Mouse (Mus musculus) stomach, embryonic 15.5 days (tissue): ENCODE results near the gene Tmem72. TPM values are rescaled to one million over a fixed set of nuclear protein-coding genes. Genes with fewer than 3 reads are reported as not detected.

Source experiments
- ATAC-seq: fragments of 200-750 bp; cut with Nextera tagmentation; 2 replicates; pipeline ENCODE4 v1.8.0; 2017; ENCODE audit warnings: low read depth, moderate number of reproducible peaks, moderate TSS enrichment; ENCODE audit not compliant: insufficient read depth, low FRiP score
- H3K27ac ChIP-seq: fragments of 300-500 bp; sonication (generic); 2 replicates; pipeline ENCODE4 v1.5.1; 2015; ENCODE audit warnings: mild to moderate bottlenecking, inconsistent platforms
- H3K27me3 ChIP-seq: fragments of 300-500 bp; sonication (generic); replicated peaks from 2 replicates; pipeline ENCODE4 v1.6.1; 2015; ENCODE audit warnings: inconsistent platforms
- H3K36me3 ChIP-seq: fragments of 300-500 bp; sonication (generic); 2 replicates; pipeline ENCODE4 v1.6.1; 2015; ENCODE audit warnings: inconsistent platforms
- H3K4me1 ChIP-seq: fragments of 300-500 bp; sonication (generic); 2 replicates; pipeline ENCODE4 v1.6.1; 2015; ENCODE audit warnings: inconsistent platforms
- H3K4me2 ChIP-seq: fragments of 300-500 bp; sonication (generic); 2 replicates; pipeline ENCODE4 v1.6.1; 2015; ENCODE audit warnings: mild to moderate bottlenecking, inconsistent platforms
- H3K4me3 ChIP-seq: fragments of 300-500 bp; sonication (generic); replicated peaks from 2 replicates; pipeline ENCODE4 v1.5.1; 2015; ENCODE audit warnings: inconsistent platforms
- H3K9ac ChIP-seq: fragments of 300-500 bp; sonication (generic); 2 replicates; pipeline ENCODE4 v1.6.1; 2015; ENCODE audit warnings: inconsistent platforms
- H3K9me3 ChIP-seq: fragments of 300-500 bp; sonication (generic); 2 replicates; pipeline ENCODE4 v1.6.1; 2016; ENCODE audit warnings: inconsistent platforms
- WGBS: fragments of 180-500 bp; shearing (Covaris S2); methylation state at CpG from one replicate; pipeline ENCODE4 v1.1.7; 2015; 5-methylcytosine and 5-hydroxymethylcytosine counted together
- polyA plus RNA-seq: library from polyadenylated mRNA; unstranded; fragments of >200 nt; fragmentation: Nextera tagmentation; extraction: Ambion mirVana; gene quantifications from 2 replicates; pipeline ENCODE4 v1.2.1, GENCODE M21; 2015

Gene Tmem72
- polyA plus RNA-seq, 1 experiment from 2014 or later, result 0.05 TPM

DNA sequence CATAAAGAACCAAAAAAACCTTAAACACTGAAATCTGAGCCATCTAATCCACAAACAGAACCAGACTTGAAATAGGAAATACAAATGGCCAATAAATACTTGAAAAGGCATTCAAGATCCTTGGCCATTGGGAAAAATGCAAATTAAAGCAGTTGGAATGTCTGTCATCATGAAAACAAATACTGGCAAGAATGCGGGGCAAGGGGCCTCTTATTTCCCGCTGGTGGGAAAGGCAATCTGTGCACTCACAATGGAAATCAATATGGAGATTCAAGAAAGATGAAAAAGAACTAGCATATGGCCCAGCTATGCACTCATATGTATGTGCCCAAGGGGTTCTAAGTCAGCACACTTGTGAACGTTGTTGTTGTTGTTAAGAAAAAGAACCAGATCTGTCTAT lies 49.8 kb downstream of the Tmem72 start:
- Histone ChIP-seq H3K27me3 (no peaks in the 10 kb centered on the region), H3K4me1 (peaks cover 16% of the 10 kb centered on the region; the same call in 1 of the 2 replicates), H3K27ac (no peak overlapping the region), H3K4me2 (no peak overlapping the region), H3K4me3 (no peak overlapping the region), H3K36me3 (no peaks in the 10 kb centered on the region), H3K9me3 (no peaks in the 10 kb centered on the region), H3K9ac (no peak overlapping the region)
- WGBS, result 67% methylated on average over 3 of the region's 3 CpGs
- no peak for ATAC-seq

- H3K4me3 ChIP-seq, result no peak overlapping the region
- no peak overlapping the region for H3K9ac ChIP-seq
- H3K9me3 ChIP-seq, result no peaks in the 10 kb centered on the region
- peaks cover 12% of the 10 kb centered on the region; the same call in 1 of the 2 replicates for H3K4me1 ChIP-seq
- H3K4me2 ChIP-seq, result no peak overlapping the region
- H3K27me3 ChIP-seq, result no peaks in the 10 kb centered on the region
- no peak for ATAC-seq
- WGBS, result 81% methylated on average over 12 of the region's 12 CpGs
- H3K27ac ChIP-seq, result no peak overlapping the region
- H3K36me3 ChIP-seq, result no peaks in the 10 kb centered on the region
Measured at GRCm38 (mm10) chr6:116666085-116666750, 50.5 kb downstream of the Tmem72 start.

GRCm38 (mm10) chr6:116664830-116665229 lies 51.9 kb downstream of the Tmem72 start:
- no peaks in the 10 kb centered on the region for H3K36me3 ChIP-seq
- H3K4me3 ChIP-seq, result no peak overlapping the region
- H3K27ac ChIP-seq, result no peak overlapping the region
- no peak for ATAC-seq
- no peak overlapping the region for H3K4me2 ChIP-seq
- no peaks in the 10 kb centered on the region for H3K4me1 ChIP-seq
- no peaks in the 10 kb centered on the region for H3K27me3 ChIP-seq
- no peak overlapping the region for H3K9ac ChIP-seq
- whole genome bisulfite sequencing, result 72% methylated on average over 3 of the region's 3 CpGs
- no peaks in the 10 kb centered on the region for H3K9me3 ChIP-seq

GRCm38 (mm10) chr6:116664031-116664430 lies 52.7 kb downstream of the Tmem72 start:
- Histone ChIP-seq H3K27ac (no peak overlapping the region), H3K36me3 (no peaks in the 10 kb centered on the region), H3K9ac (no peak overlapping the region), H3K4me3 (no peak overlapping the region), H3K4me2 (no peak overlapping the region), H3K9me3 (no peaks in the 10 kb centered on the region), H3K27me3 (no peaks in the 10 kb centered on the region), H3K4me1 (no peaks in the 10 kb centered on the region)
- 69% methylated on average over 6 of the region's 6 CpGs for WGBS
- no peak for ATAC-seq

DNA sequence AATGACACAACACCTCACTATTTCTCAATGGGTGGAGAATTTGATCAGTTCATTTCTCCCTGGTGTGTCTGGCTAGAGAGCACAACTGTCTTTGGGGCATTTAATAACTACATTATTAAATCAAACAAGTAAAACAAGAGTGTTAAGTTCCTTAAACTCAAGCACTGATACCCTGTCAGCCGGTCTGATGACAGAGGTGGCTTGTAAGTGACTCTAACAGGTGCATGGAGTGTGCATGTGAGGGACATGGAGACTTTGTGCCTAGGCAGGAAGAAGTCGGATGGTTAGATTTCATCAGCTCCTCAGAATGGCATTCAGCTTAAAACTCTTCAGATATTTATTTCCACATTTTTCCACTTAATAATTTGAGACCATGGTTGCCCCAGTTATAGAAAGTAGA lies 53.3 kb downstream of the Tmem72 start:
- H3K4me3 ChIP-seq, result no peak overlapping the region
- H3K27me3 ChIP-seq, result no peaks in the 10 kb centered on the region
- 84% methylated on average over 2 of the region's 2 CpGs for WGBS
- H3K9me3 ChIP-seq, result no peaks in the 10 kb centered on the region
- H3K9ac ChIP-seq, result no peak overlapping the region
- no peak for ATAC-seq
- no peaks in the 10 kb centered on the region for H3K4me1 ChIP-seq
- H3K4me2 ChIP-seq, result no peak overlapping the region
- H3K27ac ChIP-seq, result no peak overlapping the region
- H3K36me3 ChIP-seq, result no peaks in the 10 kb centered on the region

DNA sequence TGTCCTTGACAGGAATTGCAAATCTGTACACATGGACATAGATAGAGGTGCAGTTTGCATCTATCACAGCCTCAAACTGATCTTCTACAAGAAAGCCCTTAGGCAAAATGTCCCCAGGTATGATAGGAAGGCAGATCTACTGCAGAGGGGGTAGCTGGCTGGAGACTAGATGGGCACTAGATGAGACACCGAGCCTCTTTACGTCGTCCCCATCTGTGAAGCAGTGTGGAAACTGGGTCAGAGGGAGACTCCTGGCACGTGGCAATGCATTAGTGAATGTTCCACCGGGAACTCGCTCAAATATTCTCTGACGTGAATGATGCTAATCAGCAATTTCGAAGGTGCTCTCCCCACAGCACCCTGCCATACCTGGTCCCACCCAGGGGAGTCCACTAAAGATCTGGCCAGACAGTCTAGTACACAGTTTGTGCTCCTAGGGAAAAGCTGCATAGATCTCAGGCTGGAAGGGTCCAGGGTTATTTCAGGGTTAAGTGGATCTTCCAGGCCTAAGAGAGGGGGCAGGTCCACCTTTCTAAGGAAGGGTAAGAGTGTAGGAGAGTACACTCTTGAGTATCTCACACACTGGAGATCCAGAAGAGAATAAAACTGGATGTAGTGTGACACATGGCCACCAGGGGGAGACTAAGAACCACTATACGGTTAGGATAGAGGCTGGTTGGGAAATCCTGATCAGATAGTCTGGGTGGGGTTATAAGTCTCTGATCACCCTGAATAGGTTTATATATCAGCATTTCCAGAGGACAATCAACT lies 62.8 kb downstream of the Tmem72 start:
- Histone ChIP-seq H3K9me3 (no peaks in the 10 kb centered on the region), H3K4me2 (no peak overlapping the region), H3K27ac (no peak overlapping the region), H3K4me3 (no peak overlapping the region), H3K36me3 (no peaks in the 10 kb centered on the region), H3K9ac (no peak overlapping the region), H3K4me1 (peaks cover 13% of the 10 kb centered on the region), H3K27me3 (no peaks in the 10 kb centered on the region)
- no peak for ATAC-seq
- WGBS, result 55% methylated on average over 9 of the region's 9 CpGs

DNA sequence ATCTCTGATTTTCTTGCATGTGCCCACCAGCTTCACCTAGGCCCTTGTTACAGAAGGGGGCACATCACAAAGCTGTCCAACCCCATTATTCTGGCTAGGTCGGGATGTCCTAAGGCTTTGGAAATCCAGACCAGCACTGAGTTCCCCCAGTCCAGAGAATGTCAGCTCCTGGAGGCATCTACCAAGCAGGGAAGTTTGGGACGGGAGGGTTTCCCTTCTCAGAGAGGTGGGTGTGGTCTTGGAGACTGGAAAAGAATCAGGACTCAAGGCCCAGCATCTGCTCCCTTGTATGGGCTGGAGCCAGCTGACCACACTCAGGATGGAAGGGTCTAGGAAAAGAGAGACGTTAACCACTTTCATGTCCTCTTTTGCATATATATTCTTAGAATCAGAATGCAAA lies 63.5 kb downstream of the Tmem72 start:
- Histone ChIP-seq H3K4me1 (peaks cover 13% of the 10 kb centered on the region), H3K4me3 (no peak overlapping the region), H3K27ac (no peak overlapping the region), H3K9me3 (no peaks in the 10 kb centered on the region), H3K27me3 (no peaks in the 10 kb centered on the region), H3K36me3 (no peaks in the 10 kb centered on the region), H3K4me2 (no peak overlapping the region), H3K9ac (no peak overlapping the region)
- 76% methylated on average over 3 of the region's 3 CpGs for WGBS
- no peak for ATAC-seq

- 63% methylated on average over 20 of the region's 20 CpGs for WGBS
- Histone ChIP-seq H3K4me1 (peaks cover 13% of the 10 kb centered on the region), H3K4me3 (peak overlapping the region; percentile 30), H3K27me3 (no peaks in the 10 kb centered on the region), H3K9me3 (no peaks in the 10 kb centered on the region), H3K27ac (no peak overlapping the region), H3K4me2 (peak overlapping the region; percentile 40), H3K36me3 (no peaks in the 10 kb centered on the region), H3K9ac (no peak overlapping the region)
- ATAC-seq, result no peak
Measured at GRCm38 (mm10) chr6:116651437-116652118, 65.1 kb downstream of the Tmem72 start.

- 10% methylated on average over 6 of the region's 6 CpGs for WGBS
- Histone ChIP-seq H3K9me3 (no peaks in the 10 kb centered on the region), H3K27ac (peak within 1 kb of the TSS; percentile 72), H3K36me3 (no peaks in the 10 kb centered on the region), H3K4me1 (peaks cover 13% of the 10 kb centered on the region), H3K9ac (no peak within 1 kb of the TSS), H3K4me3 (peak within 1 kb of the TSS; percentile 30), H3K27me3 (no peaks in the 10 kb centered on the region), H3K4me2 (peak within 1 kb of the TSS; percentile 40)
- peak; percentile 92 for ATAC-seq
Measured at GRCm38 (mm10) chr6:116650406-116650805, 66.3 kb downstream of the Tmem72 start, which contains the start of gene Depp1. Depp1 (plus strand) TSS chr6:116650609.

GRCm38 (mm10) chr6:116649811-116650210 lies 66.9 kb downstream of the Tmem72 start:
- Histone ChIP-seq H3K36me3 (no peaks in the 10 kb centered on the region), H3K9ac (no peak overlapping the region), H3K4me1 (peaks cover 13% of the 10 kb centered on the region), H3K9me3 (no peaks in the 10 kb centered on the region), H3K4me2 (no peak overlapping the region), H3K27ac (peak overlapping the region; percentile 72), H3K27me3 (no peaks in the 10 kb centered on the region), H3K4me3 (no peak overlapping the region)
- WGBS, result 65% methylated on average over 7 of the region's 7 CpGs
- ATAC-seq, result no peak

DNA sequence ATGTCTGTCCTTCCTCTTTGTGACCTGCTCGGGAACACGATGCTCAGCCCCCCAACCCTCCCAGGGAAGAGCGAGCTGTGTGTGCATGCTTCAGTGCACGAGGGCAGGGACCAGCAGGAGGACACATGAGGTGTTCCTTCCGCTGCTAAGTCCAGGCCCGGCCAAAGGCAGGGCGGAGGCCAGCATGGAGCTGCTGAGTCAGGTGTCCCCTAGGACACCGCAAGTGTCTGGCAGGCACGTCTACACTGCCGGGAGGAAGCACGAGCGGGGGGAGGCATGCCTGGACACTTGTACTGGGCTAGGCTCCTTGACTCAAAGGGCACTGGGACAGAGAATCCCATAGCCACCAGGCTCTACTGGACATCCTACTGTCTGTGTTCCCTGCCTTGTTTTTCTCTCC lies 69.0 kb downstream of the Tmem72 start:
- no peak overlapping the region for H3K4me2 ChIP-seq
- H3K9ac ChIP-seq, result no peak overlapping the region
- no peaks in the 10 kb centered on the region for H3K9me3 ChIP-seq
- peaks cover 13% of the 10 kb centered on the region for H3K4me1 ChIP-seq
- no peak overlapping the region for H3K4me3 ChIP-seq
- no peaks in the 10 kb centered on the region for H3K27me3 ChIP-seq
- no peaks in the 10 kb centered on the region for H3K36me3 ChIP-seq
- ATAC-seq, result no peak
- WGBS, result 77% methylated on average over 12 of the region's 12 CpGs
- H3K27ac ChIP-seq, result no peak overlapping the region

DNA sequence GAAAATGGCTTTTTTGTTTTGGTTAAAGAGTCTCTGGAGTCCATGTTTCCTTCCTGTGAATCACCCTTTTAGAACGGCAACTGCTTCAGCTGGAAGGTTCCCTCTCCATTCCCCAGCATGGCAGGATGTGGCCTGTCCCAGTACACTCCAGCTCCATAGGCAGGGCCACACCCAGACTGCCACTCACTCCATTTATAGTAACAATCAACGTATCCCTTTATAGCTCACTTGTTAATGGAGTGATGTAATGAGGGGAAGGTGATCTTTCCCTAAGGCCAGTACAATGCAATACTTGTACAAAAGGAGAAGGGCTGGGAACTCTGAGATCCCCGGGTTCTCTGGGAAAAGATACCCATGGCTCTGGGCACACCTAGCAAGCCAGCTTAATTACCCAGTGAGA lies 72.4 kb downstream of the Tmem72 start:
- WGBS, result 60% methylated on average over 3 of the region's 3 CpGs
- Histone ChIP-seq H3K4me3 (no peak overlapping the region), H3K27ac (0 out of 2 replicates have a peak overlapping the region, but pooled peaks have one; percentile 12), H3K27me3 (no peaks in the 10 kb centered on the region), H3K4me1 (no peaks in the 10 kb centered on the region), H3K9me3 (no peaks in the 10 kb centered on the region), H3K4me2 (no peak overlapping the region), H3K36me3 (no peaks in the 10 kb centered on the region), H3K9ac (no peak overlapping the region)
- peak; percentile 53; the same call in 1 of the 2 replicates for ATAC-seq
